In the genomic region with DNA sequence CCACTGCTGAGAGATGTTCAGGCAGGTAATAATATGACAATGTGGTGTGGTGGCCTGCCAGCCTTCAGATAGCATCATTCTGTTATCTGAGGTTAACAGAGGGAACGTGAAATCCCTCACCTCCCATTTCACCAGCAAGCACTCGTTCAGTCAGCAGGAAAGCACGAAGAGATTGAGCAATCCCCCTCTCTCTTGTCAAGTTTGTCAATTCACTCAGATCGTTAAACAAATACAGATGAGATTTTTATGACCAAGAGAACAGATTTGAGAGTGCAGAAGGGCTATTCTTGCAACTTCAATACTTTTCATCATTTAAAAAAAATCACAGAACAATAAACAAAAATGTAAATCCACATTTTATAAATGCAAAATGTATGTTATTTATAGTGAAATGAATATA, we compare ENCODE assay signal across 22 mouse cellular contexts.
DNase-seq lines count a peak whose midpoint lies in the region; ATAC-seq lines count a peak whose summit lies in the region.
"Had no signal": no experiment of that assay in that cellular context is flagged by ENCODE, and none has a peak within 500 bp of the region (broad histone marks: within the 10 kb centered on the region; RNA-seq: fewer than 3 reads in every experiment).

No protein-coding gene starts in this region.

- intact Hi-C loops in left cerebral cortex, postnatal 14 days (cut with DNase I) = no loop called here

- H3K9ac ChIP-seq in lung, embryonic 16.5 days (ENCODE audit: low read length) = no peak overlapping the region
- H3K9ac ChIP-seq: embryonic facial prominence, embryonic 12.5 days; embryonic facial prominence, embryonic 15.5 days; forebrain, postnatal 0 days; hindbrain, embryonic 12.5 days; hindbrain, embryonic 15.5 days had no signal

- ATAC-seq in lung, embryonic 16.5 days (ENCODE audit: low read depth) = peak; percentile 64
- ATAC-seq: forebrain, embryonic 14.5 days; forebrain, postnatal 0 days had no signal

- no peak overlapping the region for H3K4me3 ChIP-seq in lung, embryonic 16.5 days (ENCODE audit: low read length)
- H3K4me3 ChIP-seq: embryonic facial prominence, embryonic 12.5 days; embryonic facial prominence, embryonic 15.5 days; gastrocnemius, adult 2 months; hindbrain, embryonic 12.5 days; hindbrain, embryonic 15.5 days had no signal

- no peaks in the 10 kb centered on the region for H3K27me3 ChIP-seq in lung, embryonic 16.5 days (ENCODE audit: control insufficient read depth, insufficient read depth, low read depth, low read length)
- H3K27me3 ChIP-seq: embryonic facial prominence, embryonic 12.5 days; embryonic facial prominence, embryonic 15.5 days; hindbrain, embryonic 12.5 days; hindbrain, embryonic 15.5 days had no signal

- DNase-seq in lung, postnatal 14 days = no peak
- peak; percentile 47 for DNase-seq in 3T3-L1 (ENCODE audit: low read depth, low spot score)
- DNase-seq in Muller cell, postnatal 12 days (ENCODE audit: inconsistent ontology term) = peak; percentile 27
- DNase-seq in lung, postnatal 36 days = peak; percentile 57
- DNase-seq in left cerebral cortex, postnatal 14 days (ENCODE audit: low spot score in 2 of 2) = no peak
- no peak for DNase-seq in adrenal gland, postnatal 14 days
- DNase-seq: adrenal gland, adult 8-10 months; adrenal gland, postnatal 36 days; cerebellum, adult 18-20 months; cerebellum, adult 9-10 months; cerebellum, postnatal 14 days; forebrain, postnatal 0 days; gastrocnemius, adult 2 months; gastrocnemius, postnatal 14 days; heart, adult 11 months had no signal

- H3K27ac ChIP-seq in lung, embryonic 16.5 days (ENCODE audit: low read length) = 0 out of 2 replicates have a peak overlapping the region, but pooled peaks have one; percentile 13
- H3K27ac ChIP-seq: embryonic facial prominence, embryonic 12.5 days; embryonic facial prominence, embryonic 15.5 days; gastrocnemius, adult 2 months; hindbrain, embryonic 12.5 days; hindbrain, embryonic 15.5 days had no signal

- WGBS in lung, embryonic 16.5 days = 14% methylated on average over 4 of the region's 4 CpGs

- H3K4me1 ChIP-seq in lung, embryonic 16.5 days (replicated peaks; ENCODE audit: control insufficient read depth, insufficient read depth, low read length) = 0 out of 2 replicates have a peak, but pooled peaks cover 2% of the 10 kb centered on the region
- H3K4me1 ChIP-seq: embryonic facial prominence, embryonic 12.5 days; embryonic facial prominence, embryonic 15.5 days; hindbrain, embryonic 12.5 days had no signal

- H3K36me3 ChIP-seq in lung, embryonic 16.5 days (ENCODE audit: control insufficient read depth, insufficient read depth, low read length) = no peaks in the 10 kb centered on the region
- H3K36me3 ChIP-seq: embryonic facial prominence, embryonic 12.5 days; embryonic facial prominence, embryonic 15.5 days; hindbrain, embryonic 12.5 days; hindbrain, embryonic 15.5 days had no signal

- no peak overlapping the region for H3K4me2 ChIP-seq in lung, embryonic 16.5 days (ENCODE audit: low read depth, low read length)
- H3K4me2 ChIP-seq: embryonic facial prominence, embryonic 12.5 days; embryonic facial prominence, embryonic 15.5 days; heart, embryonic 11.5 days; hindbrain, embryonic 12.5 days; hindbrain, embryonic 15.5 days had no signal

- H3K9me3 ChIP-seq in lung, embryonic 16.5 days (ENCODE audit: control insufficient read depth, low read length) = no peaks in the 10 kb centered on the region
- H3K9me3 ChIP-seq: embryonic facial prominence, embryonic 12.5 days; embryonic facial prominence, embryonic 15.5 days; hindbrain, embryonic 12.5 days; hindbrain, embryonic 15.5 days had no signal

Comparison
In these comparisons a context has a peak if more than half of its experiments do, and no peak if none do; other contexts are left out.
1. DNase-seq: peak in 3T3-L1 (single experiment), Muller cell, postnatal 12 days (single experiment) and lung, postnatal 36 days (single experiment); none in lung, postnatal 14 days (single experiment), left cerebral cortex, postnatal 14 days (0 of 2) and adrenal gland, postnatal 14 days (single experiment).